Mouse (Mus musculus) large intestine, adult 2 months (tissue): ENCODE measurements at regions not wholly inside any gene's neighbourhood (a gene's known extent, or its start where the extent isn't known, plus 50 kb on each side); places are given as distances from the start of the nearest gene placed in this dataset.
A peak's percentile ranks its signal among the peaks of the same experiment; 100 is the strongest.

ENCODE experiments used
- DNase-seq: peaks from one replicate; pipeline ENCODE4 v3.0.0-alpha.2; 2012; ENCODE audit warnings: low read depth, low spot score
- WGBS: fragments of 180-500 bp; shearing (Covaris S2); methylation state at CpG from one replicate; pipeline ENCODE4 v1.1.7; 2018; 5-methylcytosine and 5-hydroxymethylcytosine counted together

- 93% methylated on average over 7 of the region's 7 CpGs for WGBS
- DNase-seq = no peak
These were observed 644.8 kb downstream of the Slc22a22 start for GRCm38 (mm10) chr15:56832666-56833065.

- 62% methylated on average over 8 of the region's 8 CpGs for WGBS
- DNase-seq = no peak
These were observed 656.3 kb downstream of the Slc22a22 start for GRCm38 (mm10) chr15:56820977-56821579.

GRCm38 (mm10) chr15:56820256-56820976, 657.0 kb downstream of the Slc22a22 start:
- 56% methylated on average over 4 of the region's 4 CpGs for WGBS
- DNase-seq = no peak

GRCm38 (mm10) chr15:56818158-56818690, 659.2 kb downstream of the Slc22a22 start:
- 56% methylated on average over 4 of the region's 4 CpGs for WGBS

GRCm38 (mm10) chr15:56817204-56818157, 659.9 kb downstream of the Slc22a22 start:
- no peak for DNase-seq
- WGBS = 61% methylated on average over 5 of the region's 5 CpGs

More at GRCm38 (mm10) chr15:56818158-56818690, 659.2 kb downstream of the Slc22a22 start:
- DNase-seq = no peak

GRCm38 (mm10) chr15:56813876-56814275, 663.5 kb downstream of the Slc22a22 start:
- no peak for DNase-seq
- 69% methylated on average over 5 of the region's 5 CpGs for WGBS

- DNase-seq = no peak
- 32% methylated on average over 13 of the region's 13 CpGs for whole genome bisulfite sequencing
These were observed 667.3 kb downstream of the Slc22a22 start for GRCm38 (mm10) chr15:56810151-56810550.

- 60% methylated on average over 5 of the region's 5 CpGs for WGBS
- DNase-seq = no peak
These were observed 669.8 kb downstream of the Slc22a22 start for GRCm38 (mm10) chr15:56807611-56808010.

- no peak for DNase-seq
- 88% methylated on average over 2 of the region's 2 CpGs for WGBS
These were observed 675.5 kb downstream of the Slc22a22 start for GRCm38 (mm10) chr15:56801933-56802332.

- DNase-seq = no peak
- 42% methylated on average over 5 of the region's 5 CpGs for WGBS
These were observed 702.0 kb downstream of the Slc22a22 start for GRCm38 (mm10) chr15:56775431-56775830.

- DNase-seq = peak; percentile 63
- WGBS = 15% methylated on average over 9 of the region's 9 CpGs
These were observed 702.6 kb downstream of the Slc22a22 start for GRCm38 (mm10) chr15:56774648-56775393.

- DNase-seq = no peak
- 32% methylated on average over 6 of the region's 6 CpGs for WGBS
These were observed 711.1 kb downstream of the Slc22a22 start for GRCm38 (mm10) chr15:56766356-56766755.

- 8% methylated on average over 9 of the region's 9 CpGs for WGBS
- DNase-seq = peak; percentile 85
These were observed 712.4 kb downstream of the Slc22a22 start for GRCm38 (mm10) chr15:56764957-56765482.

- WGBS = 46% methylated on average over 5 of the region's 5 CpGs
These were observed 713.4 kb downstream of the Slc22a22 start for GRCm38 (mm10) chr15:56764019-56764418.

GRCm38 (mm10) chr15:56746698-56747097, 730.7 kb downstream of the Slc22a22 start:
- no peak for DNase-seq
- WGBS = 33% methylated on average over 1 of the region's 1 CpGs

More at GRCm38 (mm10) chr15:56764019-56764418, 713.4 kb downstream of the Slc22a22 start:
- no peak for DNase-seq

- WGBS = 66% methylated on average over 4 of the region's 4 CpGs
- no peak for DNase-seq
These were observed 732.5 kb downstream of the Slc22a22 start for GRCm38 (mm10) chr15:56744915-56745314.
